Mouse (Mus musculus) embryonic facial prominence, embryonic 14.5 days (tissue): ENCODE results near the gene Mif4gd. TPM values are rescaled to one million over a fixed set of nuclear protein-coding genes. Genes with fewer than 3 reads are reported as not detected.

ENCODE experiments used
- ATAC-seq: fragments of 200-750 bp; cut with Nextera tagmentation; 2 replicates; pipeline ENCODE4 v1.8.0; 2017; ENCODE audit warnings: low read depth, moderate number of reproducible peaks, moderate TSS enrichment
- DNase-seq: peaks from one replicate; pipeline ENCODE4 v3.0.0-alpha.2; 2015; ENCODE audit warnings: low spot score
- H3K27ac ChIP-seq: fragments of 300-500 bp; sonication (generic); replicated peaks from 2 replicates; pipeline ENCODE4 v1.5.1; 2014; ENCODE audit warnings: low read depth, mild to moderate bottlenecking, low read length, moderate library complexity
- H3K27me3 ChIP-seq: fragments of 300-500 bp; sonication (generic); replicated peaks from 2 replicates; pipeline ENCODE4 v1.6.1; 2014; ENCODE audit warnings: low read length; ENCODE audit not compliant: control insufficient read depth, insufficient read depth
- H3K36me3 ChIP-seq: fragments of 300-500 bp; sonication (generic); 2 replicates; pipeline ENCODE4 v1.6.1; 2014; ENCODE audit warnings: low read length, mixed read lengths; ENCODE audit not compliant: control insufficient read depth, insufficient read depth
- H3K4me1 ChIP-seq: fragments of 300-500 bp; sonication (generic); 2 replicates; pipeline ENCODE4 v1.6.1; 2014; ENCODE audit warnings: antibody characterized with exemption, low read length; ENCODE audit not compliant: control insufficient read depth, insufficient read depth
- H3K4me2 ChIP-seq: fragments of 300-500 bp; sonication (generic); 2 replicates; pipeline ENCODE4 v1.6.1; 2014; ENCODE audit warnings: low read depth, mild to moderate bottlenecking, low read length, moderate library complexity, mixed read lengths
- H3K4me3 ChIP-seq: fragments of 300-500 bp; sonication (generic); 2 replicates; pipeline ENCODE4 v1.5.1; 2014; ENCODE audit warnings: low read depth, mild to moderate bottlenecking, low read length
- H3K9ac ChIP-seq: fragments of 300-500 bp; sonication (generic); 2 replicates; pipeline ENCODE4 v1.6.1; 2014; ENCODE audit warnings: low read depth, mild to moderate bottlenecking, low read length, moderate library complexity, mixed read lengths
- H3K9me3 ChIP-seq: fragments of 300-500 bp; sonication (generic); 2 replicates; pipeline ENCODE4 v1.6.1; 2016; ENCODE audit warnings: low read length; ENCODE audit not compliant: control insufficient read depth
- WGBS: fragments of 180-500 bp; shearing (Covaris S2); extraction: QIAGEN DNeasy Blood & Tissue Kit; methylation state at CpG from one replicate; pipeline ENCODE4 v1.1.7; 2014; 5-methylcytosine and 5-hydroxymethylcytosine counted together
- polyA plus RNA-seq: library from polyadenylated mRNA; unstranded; fragments of >200 nt; fragmentation: Nextera tagmentation; extraction: Ambion mirVana; gene quantifications from 2 replicates; pipeline ENCODE4 v1.2.1, GENCODE M21; 2014

Mif4gd gene
- polyA plus RNA-seq, 1 experiment from 2014 or later = 28.5 TPM

GRCm38 (mm10) chr11:115619949-115620348, 7.2 kb upstream of the Mif4gd start:
- H3K4me3 ChIP-seq = no peak overlapping the region
- H3K9ac ChIP-seq = no peak overlapping the region
- peaks cover 46% of the 10 kb centered on the region for H3K36me3 ChIP-seq
- no peaks in the 10 kb centered on the region for H3K4me1 ChIP-seq
- ATAC-seq (no peak), DNase-seq (no peak)
- no peaks in the 10 kb centered on the region for H3K27me3 ChIP-seq
- H3K27ac ChIP-seq = no peak overlapping the region
- no peaks in the 10 kb centered on the region for H3K9me3 ChIP-seq
- WGBS = 88% methylated on average over 7 of the region's 7 CpGs
- no peak overlapping the region for H3K4me2 ChIP-seq

- peaks cover 46% of the 10 kb centered on the region for H3K36me3 ChIP-seq
- H3K9me3 ChIP-seq = no peaks in the 10 kb centered on the region
- 91% methylated on average over 15 of the region's 16 CpGs for WGBS
Observed at GRCm38 (mm10) chr11:115618732-115619516, 6.2 kb upstream of the Mif4gd start.

GRCm38 (mm10) chr11:115618001-115618400, 5.2 kb upstream of the Mif4gd start:
- Histone ChIP-seq H3K4me1 (peaks cover 5% of the 10 kb centered on the region; the same call in 1 of the 2 replicates), H3K4me3 (no peak overlapping the region), H3K36me3 (peaks cover 42% of the 10 kb centered on the region), H3K9me3 (no peaks in the 10 kb centered on the region), H3K4me2 (no peak overlapping the region), H3K27me3 (no peaks in the 10 kb centered on the region), H3K27ac (no peak overlapping the region), H3K9ac (no peak overlapping the region)
- ATAC-seq (no peak), DNase-seq (no peak)
- WGBS = 81% methylated on average over 2 of the region's 2 CpGs

More at GRCm38 (mm10) chr11:115618732-115619516, 6.2 kb upstream of the Mif4gd start:
- Histone ChIP-seq H3K4me3 (no peak overlapping the region), H3K4me1 (no peaks in the 10 kb centered on the region), H3K9ac (no peak overlapping the region), H3K4me2 (no peak overlapping the region), H3K27ac (no peak overlapping the region), H3K27me3 (no peaks in the 10 kb centered on the region)
- ATAC-seq (no peak), DNase-seq (no peak)

GRCm38 (mm10) chr11:115616893-115617292, 4.1 kb upstream of the Mif4gd start:
- no peak for ATAC-seq
- WGBS = 73% methylated on average over 6 of the region's 6 CpGs

GRCm38 (mm10) chr11:115616371-115616770, 3.6 kb upstream of the Mif4gd start:
- Histone ChIP-seq H3K9ac (no peak overlapping the region), H3K9me3 (no peaks in the 10 kb centered on the region), H3K27me3 (no peaks in the 10 kb centered on the region), H3K4me3 (no peak overlapping the region), H3K27ac (no peak overlapping the region), H3K36me3 (peaks cover 31% of the 10 kb centered on the region; the same call in 1 of the 2 replicates), H3K4me1 (peaks cover 9% of the 10 kb centered on the region; the same call in 1 of the 2 replicates), H3K4me2 (no peak overlapping the region)
- no peak for DNase-seq
- WGBS = 88% methylated on average over 7 of the region's 7 CpGs
- no peak for ATAC-seq

More at GRCm38 (mm10) chr11:115616893-115617292, 4.1 kb upstream of the Mif4gd start:
- H3K9me3 ChIP-seq = no peaks in the 10 kb centered on the region
- H3K4me2 ChIP-seq = no peak overlapping the region
- H3K27me3 ChIP-seq = no peaks in the 10 kb centered on the region
- H3K9ac ChIP-seq = no peak overlapping the region
- H3K4me3 ChIP-seq = no peak overlapping the region
- peaks cover 31% of the 10 kb centered on the region; the same call in 1 of the 2 replicates for H3K36me3 ChIP-seq
- DNase-seq = no peak
- no peak overlapping the region for H3K27ac ChIP-seq
- H3K4me1 ChIP-seq = peaks cover 5% of the 10 kb centered on the region; the same call in 1 of the 2 replicates

- Histone ChIP-seq H3K4me2 (no peak overlapping the region), H3K4me3 (no peak overlapping the region), H3K9ac (no peak overlapping the region), H3K36me3 (peaks cover 26% of the 10 kb centered on the region; the same call in 1 of the 2 replicates), H3K4me1 (peaks cover 9% of the 10 kb centered on the region; the same call in 1 of the 2 replicates), H3K27me3 (no peaks in the 10 kb centered on the region), H3K9me3 (no peaks in the 10 kb centered on the region), H3K27ac (no peak overlapping the region)
- ATAC-seq (no peak), DNase-seq (no peak)
- 83% methylated on average over 6 of the region's 6 CpGs for WGBS
Observed at GRCm38 (mm10) chr11:115615875-115616274, 3.1 kb upstream of the Mif4gd start.

GRCm38 (mm10) chr11:115615108-115615825, 2.5 kb upstream of the Mif4gd start:
- ATAC-seq (no peak), DNase-seq (no peak)
- no peaks in the 10 kb centered on the region for H3K27me3 ChIP-seq
- H3K27ac ChIP-seq = no peak overlapping the region
- no peak overlapping the region for H3K9ac ChIP-seq
- H3K9me3 ChIP-seq = no peaks in the 10 kb centered on the region
- peaks cover 9% of the 10 kb centered on the region; the same call in 1 of the 2 replicates for H3K4me1 ChIP-seq
- H3K36me3 ChIP-seq = peaks cover 20% of the 10 kb centered on the region; the same call in 1 of the 2 replicates
- 78% methylated on average over 14 of the region's 15 CpGs for WGBS
- H3K4me2 ChIP-seq = no peak overlapping the region
- no peak overlapping the region for H3K4me3 ChIP-seq

- WGBS = 92% methylated on average over 10 of the region's 10 CpGs
- H3K4me2 ChIP-seq = no peak overlapping the region
- no peak for ATAC-seq
Observed at GRCm38 (mm10) chr11:115614346-115615107, 1.8 kb upstream of the Mif4gd start.

More at GRCm38 (mm10) chr11:115614346-115615107, 1.8 kb upstream of the Mif4gd start:
- no peak overlapping the region for H3K27ac ChIP-seq
- no peak for DNase-seq
- H3K9ac ChIP-seq = no peak overlapping the region
- peaks cover 16% of the 10 kb centered on the region; the same call in 1 of the 2 replicates for H3K36me3 ChIP-seq
- H3K9me3 ChIP-seq = no peaks in the 10 kb centered on the region
- H3K4me1 ChIP-seq = peaks cover 9% of the 10 kb centered on the region; the same call in 1 of the 2 replicates
- no peak overlapping the region for H3K4me3 ChIP-seq
- no peaks in the 10 kb centered on the region for H3K27me3 ChIP-seq
